Mouse (Mus musculus): ENCODE measurements at regions not wholly inside any gene's neighbourhood (a gene's known extent, or its start where the extent isn't known, plus 50 kb on each side); places are given as distances from the start of the nearest gene placed in this dataset.

GRCm38 (mm10) chr3:151293981-151294605, 143.6 kb upstream of the Adgrl4 start:
- no peak for TF ChIP-seq GATA4 (IDR thresholded peaks at IDR 0.05; ENCODE audit: insufficient replicate concordance, low read length)

DNA sequence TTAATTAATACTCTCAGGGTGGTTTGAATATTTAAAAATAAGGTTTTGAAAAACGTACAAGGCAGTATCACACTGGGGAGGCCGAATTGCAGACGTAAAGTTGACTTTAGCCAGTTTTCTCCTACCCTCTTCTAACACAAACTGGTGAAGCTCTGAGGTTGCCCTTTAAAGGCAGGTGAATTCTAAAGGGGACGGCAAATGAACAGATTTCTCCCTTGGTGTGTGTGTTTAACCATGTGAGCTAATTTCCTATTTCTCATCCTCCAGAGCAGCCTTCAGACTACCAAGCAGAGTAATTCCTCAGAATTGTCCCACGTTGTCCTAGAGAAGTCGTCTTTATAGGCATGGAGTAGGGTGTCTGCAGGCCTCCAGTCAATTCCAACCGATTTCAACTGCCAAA, 143.1 kb upstream of the Adgrl4 start:
- TF ChIP-seq GATA4 (IDR thresholded peaks at IDR 0.05; ENCODE audit: insufficient replicate concordance, low read length) = no peak

- peak; percentile 91 for TF ChIP-seq GATA4 (IDR thresholded peaks at IDR 0.05; ENCODE audit: insufficient replicate concordance, low read length)
These were observed 142.7 kb upstream of the Adgrl4 start for GRCm38 (mm10) chr3:151295027-151295426.

DNA sequence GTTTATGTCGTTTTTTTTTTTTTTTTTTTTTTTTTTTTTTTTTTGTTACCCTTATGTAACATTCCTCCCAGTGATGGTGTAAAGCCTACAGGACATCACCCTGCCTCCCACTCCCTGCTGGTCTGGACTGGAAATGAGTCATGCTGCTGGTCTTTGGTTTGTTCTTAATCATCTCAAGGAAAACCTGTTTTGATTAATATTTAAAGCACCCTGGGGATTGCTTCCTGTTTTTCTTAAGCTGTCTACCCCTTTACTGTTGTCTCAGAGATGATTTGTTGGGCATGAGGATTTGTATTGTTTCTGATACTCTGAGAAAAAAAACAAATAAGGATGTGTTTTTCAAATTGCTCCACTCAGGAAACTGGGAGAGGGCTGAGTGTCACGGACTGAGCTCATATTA, 139.4 kb upstream of the Adgrl4 start:
- TF ChIP-seq GATA4 (IDR thresholded peaks at IDR 0.05; ENCODE audit: insufficient replicate concordance, low read length) = peak; percentile 66; the same call in 1 of the 2 replicates

DNA sequence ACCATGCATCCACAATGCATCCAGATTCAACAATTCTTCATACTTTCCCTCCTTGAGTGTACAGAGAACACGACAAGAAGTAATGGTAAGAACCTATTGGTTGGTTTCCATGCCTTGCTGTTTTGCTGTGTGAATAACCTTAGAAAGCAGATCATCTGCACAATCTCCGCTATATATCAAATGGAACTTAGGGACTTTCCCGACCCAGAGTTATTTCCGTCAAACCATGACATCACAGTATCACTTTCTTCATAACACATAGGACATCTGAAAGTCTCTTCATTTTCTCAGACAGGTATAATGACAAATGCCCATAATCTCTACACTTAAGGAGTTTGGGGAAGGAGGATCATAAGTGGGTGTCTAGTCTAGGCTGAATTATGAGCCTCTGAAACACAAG, 132.3 kb upstream of the Adgrl4 start:
- TF ChIP-seq GATA4 (IDR thresholded peaks at IDR 0.05; ENCODE audit: insufficient replicate concordance, low read length) = no peak

- TF ChIP-seq GATA4 (IDR thresholded peaks at IDR 0.05; ENCODE audit: insufficient replicate concordance, low read length) = no peak
These were observed 129.7 kb upstream of the Adgrl4 start for GRCm38 (mm10) chr3:151307975-151308374.

DNA sequence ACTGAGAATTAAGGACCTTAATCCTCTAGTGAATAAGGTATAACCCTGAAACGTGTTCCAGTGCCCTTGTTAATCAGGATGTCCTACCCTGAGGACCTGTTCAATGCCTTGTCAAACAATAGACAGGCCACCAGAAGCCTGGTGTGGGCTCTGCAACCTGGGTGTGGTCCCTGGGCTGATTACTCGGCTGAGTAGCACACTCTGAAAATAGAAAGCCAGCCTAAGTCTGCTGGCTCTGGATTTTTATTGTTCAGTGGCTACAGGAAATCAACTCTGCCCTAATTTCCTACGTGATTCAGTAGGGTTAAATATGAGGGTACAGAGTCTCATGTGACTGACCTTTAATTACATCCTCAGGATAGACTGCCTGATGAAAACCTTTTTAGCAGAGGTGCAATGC, 113.9 kb upstream of the Adgrl4 start:
- TF ChIP-seq GATA4 (IDR thresholded peaks at IDR 0.05; ENCODE audit: insufficient replicate concordance, low read length) = peak; percentile 65; the same call in 1 of the 2 replicates

GRCm38 (mm10) chr3:151329801-151330200, 107.9 kb upstream of the Adgrl4 start:
- TF ChIP-seq GATA4 (IDR thresholded peaks at IDR 0.05; ENCODE audit: insufficient replicate concordance, low read length) = no peak

DNA sequence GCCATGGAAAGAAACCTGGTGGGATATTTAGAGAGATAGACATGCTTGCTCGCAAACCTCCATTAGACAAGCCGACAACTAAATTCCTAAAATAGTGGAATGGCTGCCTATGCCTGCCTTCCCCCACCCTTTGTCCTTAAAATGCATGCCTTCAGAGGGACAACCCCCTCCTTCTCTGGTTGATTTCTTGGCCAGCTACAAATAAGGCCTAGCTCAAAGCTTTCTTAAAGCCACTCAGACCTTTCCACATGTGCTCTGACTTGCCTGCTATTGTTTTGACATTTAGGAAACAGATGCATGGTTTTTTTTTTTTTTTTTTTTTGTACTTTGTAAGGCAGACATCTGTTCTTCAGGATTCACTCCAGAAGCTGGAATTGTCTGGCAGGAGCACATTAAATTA, 105.8 kb upstream of the Adgrl4 start:
- TF ChIP-seq GATA4 (IDR thresholded peaks at IDR 0.05; ENCODE audit: insufficient replicate concordance, low read length) = no peak

GRCm38 (mm10) chr3:151332317-151332687, 105.4 kb upstream of the Adgrl4 start:
- TF ChIP-seq GATA4 (IDR thresholded peaks at IDR 0.05; ENCODE audit: insufficient replicate concordance, low read length) = no peak

GRCm38 (mm10) chr3:151332688-151333452, 104.8 kb upstream of the Adgrl4 start:
- TF ChIP-seq GATA4 (IDR thresholded peaks at IDR 0.05; ENCODE audit: insufficient replicate concordance, low read length) = no peak

GRCm38 (mm10) chr3:151333867-151334341, 103.8 kb upstream of the Adgrl4 start:
- TF ChIP-seq GATA4 (IDR thresholded peaks at IDR 0.05; ENCODE audit: insufficient replicate concordance, low read length) = no peak

- TF ChIP-seq GATA4 (IDR thresholded peaks at IDR 0.05; ENCODE audit: insufficient replicate concordance, low read length) = no peak
These were observed 86.1 kb upstream of the Adgrl4 start for GRCm38 (mm10) chr3:151351481-151352090.

GRCm38 (mm10) chr3:151366302-151366701, 71.4 kb upstream of the Adgrl4 start:
- no peak for TF ChIP-seq GATA4 (IDR thresholded peaks at IDR 0.05; ENCODE audit: insufficient replicate concordance, low read length)

GRCm38 (mm10) chr3:151366707-151367306, 70.9 kb upstream of the Adgrl4 start:
- TF ChIP-seq GATA4 (IDR thresholded peaks at IDR 0.05; ENCODE audit: insufficient replicate concordance, low read length) = no peak

Data from liver, adult (tissue).